Mouse (Mus musculus): ENCODE measurements at regions not wholly inside any gene's neighbourhood (a gene's known extent, or its start where the extent isn't known, plus 50 kb on each side); places are given as distances from the start of the nearest gene placed in this dataset.
A peak's percentile ranks its signal among the peaks of the same experiment; 100 is the strongest.
"Not testable (repeated sequence)": the region's sequence is repeated elsewhere in the genome, so short reads cannot be mapped to it uniquely, and the experiment has no call there.

DNA sequence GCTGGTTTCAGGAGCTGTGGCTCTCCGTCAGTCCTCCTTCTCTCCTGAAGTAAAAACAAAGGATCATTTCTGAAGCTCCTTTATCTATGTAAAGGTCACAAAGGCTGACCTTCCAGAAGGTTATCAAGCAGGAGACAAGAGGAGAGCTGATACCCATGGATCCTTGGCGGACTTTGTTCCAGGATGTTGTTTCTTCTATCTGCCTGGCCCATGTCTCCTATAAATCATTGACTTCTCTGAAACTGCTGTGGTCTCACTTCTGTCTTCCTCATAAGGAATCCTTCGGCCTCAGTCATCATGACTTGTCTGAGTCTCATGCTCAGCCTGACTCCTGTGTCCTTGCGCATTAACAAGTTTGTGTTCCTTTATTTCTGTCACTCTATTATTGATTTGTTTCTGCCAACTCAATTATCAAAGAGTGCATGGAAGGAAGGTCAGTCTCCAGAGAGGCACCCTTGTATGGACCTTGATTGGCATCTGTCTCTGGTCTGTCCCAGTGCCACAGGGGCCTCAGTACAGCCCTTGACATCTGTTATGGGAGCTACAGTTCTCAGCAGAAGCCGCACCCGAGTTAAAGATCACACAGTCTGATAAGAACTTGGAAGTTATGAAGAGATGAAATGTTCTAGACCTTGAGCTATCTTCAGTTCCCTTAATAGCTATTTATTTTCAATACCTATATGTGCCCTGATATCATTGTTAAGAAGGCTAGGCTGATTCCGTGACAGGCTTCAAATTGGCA lies 53.2 kb upstream of the Dazl start:
- no peak for DNase-seq

DNA sequence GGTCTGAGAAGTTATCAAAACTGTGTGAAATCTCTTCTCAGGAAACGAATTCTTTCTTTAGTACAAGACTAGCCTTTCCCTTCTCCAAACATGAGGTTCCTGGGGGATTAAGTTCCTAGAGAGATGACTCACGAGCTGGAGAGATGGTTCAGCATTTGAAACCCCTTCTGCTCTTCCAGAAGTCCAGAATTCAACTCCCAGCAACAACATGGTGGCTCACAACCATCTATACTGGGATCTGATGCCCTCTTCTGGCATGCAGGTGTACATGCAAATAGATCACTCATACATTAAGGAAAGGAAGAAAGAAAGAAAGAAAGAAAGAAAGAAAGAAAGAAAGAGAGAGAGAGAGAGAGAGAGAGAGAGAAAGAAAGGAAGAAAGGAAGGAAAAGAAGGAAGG lies 60.4 kb upstream of the Dazl start:
- not testable (repeated sequence) for DNase-seq

DNA sequence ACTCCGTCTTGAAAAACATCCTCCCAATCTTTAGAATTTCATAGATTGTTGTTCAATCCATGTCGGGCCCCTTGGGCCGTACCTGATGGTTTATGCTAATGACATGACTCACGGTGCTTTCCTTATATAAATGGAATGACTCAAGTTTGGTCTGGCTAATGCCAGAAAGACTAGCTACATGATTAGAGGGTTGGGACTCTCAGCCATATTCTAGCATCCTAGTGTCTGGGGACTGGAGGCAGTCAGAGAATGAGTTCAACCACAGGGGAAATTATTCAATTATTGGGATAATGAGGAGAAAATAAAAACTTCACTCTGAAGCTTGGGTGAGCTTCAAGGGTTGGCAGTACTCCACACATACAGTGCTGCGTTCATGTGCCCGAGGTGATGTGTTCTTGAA lies 60.9 kb upstream of the Dazl start:
- DNase-seq: no peak

DNA sequence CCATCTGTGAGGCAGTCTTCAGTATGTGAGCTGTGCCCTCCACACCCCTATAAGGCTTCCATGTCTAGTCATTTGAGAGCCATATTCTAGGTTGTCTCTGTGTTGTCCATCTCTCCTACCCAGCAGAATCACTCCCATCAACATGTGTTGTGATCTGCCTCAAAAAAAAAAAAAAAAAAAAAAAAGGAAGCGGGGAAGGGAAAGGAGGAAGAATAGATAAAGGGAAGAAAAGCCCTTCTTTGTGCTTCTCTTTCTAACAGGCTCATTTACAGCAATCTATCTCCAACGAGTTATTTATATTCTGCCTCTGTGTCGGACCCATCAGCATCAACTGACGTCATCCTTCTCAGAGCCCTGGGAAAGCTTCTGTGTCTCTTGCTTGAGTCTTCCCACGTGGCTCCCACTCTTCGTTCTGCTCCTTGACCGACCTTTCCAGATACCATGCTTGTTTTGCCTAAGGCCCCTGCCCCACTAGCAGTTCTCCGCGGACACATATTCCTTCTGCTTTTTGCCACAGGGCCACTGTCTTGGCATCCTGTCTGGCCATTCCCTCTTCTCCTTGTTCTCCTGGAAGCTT lies 68.3 kb upstream of the Dazl start:
- no peak for DNase-seq

DNA sequence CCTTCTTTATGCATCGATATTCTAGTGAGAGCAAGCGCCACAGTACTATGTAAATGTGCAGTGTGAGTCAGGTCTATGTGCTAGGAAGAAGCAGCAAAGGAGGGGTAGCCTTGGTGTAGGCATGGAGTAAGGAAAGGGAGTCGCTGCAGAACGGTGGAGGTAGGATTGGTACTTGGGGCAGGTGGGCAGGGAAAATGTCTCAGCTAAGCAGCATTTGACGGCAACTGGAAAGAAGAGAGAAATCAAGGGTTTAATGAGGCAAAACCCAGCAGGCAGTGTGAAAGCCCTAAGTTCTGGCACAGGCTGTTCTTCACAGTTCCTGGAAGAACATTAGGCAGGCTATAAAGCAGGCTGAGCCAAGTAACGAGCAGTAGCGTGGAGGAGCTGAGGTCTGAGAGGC lies 72.0 kb upstream of the Dazl start:
- DNase-seq: no peak

DNA sequence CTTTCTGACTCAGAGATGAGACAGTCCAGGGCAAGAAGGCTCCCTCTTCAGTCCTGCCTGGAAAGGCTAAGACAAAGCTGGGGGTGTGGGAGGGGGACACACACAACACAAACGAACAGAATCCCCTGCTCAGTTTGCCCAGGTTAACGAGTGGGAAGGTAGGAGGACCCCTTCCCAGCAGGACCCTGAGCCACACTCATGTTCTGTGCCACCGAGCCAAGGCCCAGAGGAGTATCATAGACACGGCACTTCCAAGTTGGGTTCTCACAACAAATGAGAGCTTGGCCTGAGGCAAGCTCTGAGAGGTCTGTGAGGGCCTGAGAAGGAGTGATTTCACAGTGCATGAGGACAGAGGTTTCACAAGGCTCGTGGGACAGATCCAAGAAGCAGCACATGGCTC lies 72.7 kb upstream of the Dazl start:
- no peak for DNase-seq

DNA sequence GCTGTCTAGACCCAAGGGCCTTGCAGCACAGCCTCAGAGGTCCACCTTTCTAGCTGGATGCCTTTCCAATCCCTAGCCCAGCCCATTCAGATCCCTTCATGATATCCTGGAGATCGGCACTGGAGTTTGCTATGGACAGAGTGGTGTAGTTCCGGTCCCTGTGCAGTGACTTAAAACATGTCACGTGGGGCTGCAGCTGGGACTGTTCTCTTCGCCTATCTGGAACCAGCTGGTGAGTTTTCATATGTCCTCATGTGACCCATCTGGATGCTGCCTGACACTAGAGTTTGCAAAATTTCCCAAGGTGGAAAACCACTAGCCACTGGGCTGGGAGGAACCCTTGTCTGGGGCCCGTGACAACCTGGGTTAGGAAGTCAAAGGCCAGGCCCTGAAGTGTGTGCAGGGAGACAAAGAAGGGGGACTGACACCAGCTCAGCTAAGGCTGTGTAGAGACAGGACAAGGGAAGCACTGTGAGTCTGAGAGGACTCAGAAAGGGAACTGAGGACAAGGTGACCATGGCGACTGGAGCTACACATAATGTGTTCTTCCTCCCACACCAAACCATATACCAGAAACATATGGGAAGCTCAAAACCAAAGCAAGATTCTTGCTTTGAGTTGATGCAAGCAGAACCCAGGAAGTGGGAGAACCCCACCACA lies 75.9 kb upstream of the Dazl start:
- peak; percentile 23 for DNase-seq

DNA sequence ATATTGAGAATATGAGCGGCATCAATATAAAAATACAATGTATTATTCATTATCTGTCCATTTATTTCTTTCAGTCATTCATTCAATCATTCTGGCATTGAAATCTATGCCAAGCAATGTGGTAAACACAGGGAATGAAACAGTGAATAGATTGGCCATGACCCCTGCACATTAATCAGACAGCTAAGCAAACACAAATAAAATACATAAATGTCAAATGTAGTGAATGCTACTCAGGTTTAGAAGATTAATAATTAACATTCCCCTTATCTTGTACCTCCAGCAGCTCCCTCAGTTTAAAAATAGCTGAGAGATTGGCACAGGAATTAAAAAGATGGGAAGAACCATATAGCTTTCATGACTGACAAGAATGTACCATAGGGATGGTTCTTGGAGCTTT lies 77.0 kb upstream of the Dazl start:
- no peak for DNase-seq

DNA sequence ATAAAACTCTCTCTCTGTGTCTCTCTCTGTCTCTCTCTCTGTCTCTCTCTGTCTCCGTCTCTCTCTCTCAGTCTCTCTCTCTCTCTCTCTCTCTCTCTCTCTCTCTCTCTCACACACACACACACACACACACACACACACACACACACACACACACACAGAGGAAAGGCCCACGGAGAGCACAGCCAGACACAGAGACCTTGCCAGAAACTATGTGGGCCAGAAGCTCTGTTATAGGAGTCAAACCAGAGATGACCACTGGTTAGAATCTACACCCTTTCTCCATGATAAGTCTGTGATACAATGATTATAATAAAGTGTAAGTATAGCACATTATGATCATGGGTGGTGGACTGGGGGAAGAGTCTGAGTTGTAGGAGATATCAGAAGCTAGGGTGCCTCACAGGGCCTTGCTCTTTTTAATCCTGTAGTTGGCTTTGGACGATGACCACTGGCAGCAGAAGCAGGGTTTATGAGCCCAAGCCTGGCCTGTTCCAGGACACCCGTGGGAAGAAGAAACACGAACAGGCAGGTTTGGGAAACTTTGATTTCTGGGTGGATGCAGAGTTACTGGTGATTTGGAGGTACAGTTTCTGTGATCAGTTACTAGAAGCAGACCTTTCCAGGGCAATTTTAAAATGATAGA lies 80.2 kb upstream of the Dazl start:
- no peak for DNase-seq

DNA sequence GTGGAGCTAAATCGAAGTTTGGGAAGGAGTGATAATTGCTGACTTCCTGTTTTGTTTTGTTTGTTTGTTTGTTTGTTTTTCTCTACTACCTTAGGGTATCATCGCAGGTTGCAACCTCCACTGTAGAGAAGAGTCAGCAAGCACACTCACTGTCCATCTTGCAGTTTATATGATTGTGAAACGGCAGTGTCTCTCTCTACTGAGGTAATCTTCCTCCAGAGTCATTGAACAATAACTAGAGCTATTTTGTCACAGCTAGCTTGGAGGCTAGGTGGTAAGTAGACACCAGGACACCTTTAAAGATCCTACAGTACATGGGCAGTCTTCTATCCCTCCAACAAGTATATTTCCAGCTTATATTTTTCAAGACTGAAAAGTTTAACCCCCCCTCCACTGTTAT lies 82.0 kb upstream of the Dazl start:
- no peak for DNase-seq

DNA sequence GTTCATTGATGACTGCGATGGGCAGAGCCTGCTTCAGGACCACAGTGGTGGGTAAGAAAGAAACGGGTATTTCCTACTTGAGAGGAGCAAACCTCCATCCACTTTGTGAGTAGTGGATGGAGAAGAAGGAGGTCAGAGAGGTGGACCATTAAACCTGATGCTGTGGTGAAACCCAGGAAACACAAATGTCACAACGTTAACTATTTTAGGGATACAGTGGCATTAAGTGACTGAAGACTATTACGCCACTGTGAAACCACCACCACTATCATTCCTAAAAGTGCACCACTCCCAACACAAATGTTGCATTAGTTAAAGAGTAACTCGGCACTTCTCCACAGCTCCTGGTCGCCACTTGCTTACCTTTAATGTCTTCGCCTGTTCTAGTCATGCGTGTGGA lies 83.3 kb upstream of the Dazl start:
- no peak for DNase-seq

DNA sequence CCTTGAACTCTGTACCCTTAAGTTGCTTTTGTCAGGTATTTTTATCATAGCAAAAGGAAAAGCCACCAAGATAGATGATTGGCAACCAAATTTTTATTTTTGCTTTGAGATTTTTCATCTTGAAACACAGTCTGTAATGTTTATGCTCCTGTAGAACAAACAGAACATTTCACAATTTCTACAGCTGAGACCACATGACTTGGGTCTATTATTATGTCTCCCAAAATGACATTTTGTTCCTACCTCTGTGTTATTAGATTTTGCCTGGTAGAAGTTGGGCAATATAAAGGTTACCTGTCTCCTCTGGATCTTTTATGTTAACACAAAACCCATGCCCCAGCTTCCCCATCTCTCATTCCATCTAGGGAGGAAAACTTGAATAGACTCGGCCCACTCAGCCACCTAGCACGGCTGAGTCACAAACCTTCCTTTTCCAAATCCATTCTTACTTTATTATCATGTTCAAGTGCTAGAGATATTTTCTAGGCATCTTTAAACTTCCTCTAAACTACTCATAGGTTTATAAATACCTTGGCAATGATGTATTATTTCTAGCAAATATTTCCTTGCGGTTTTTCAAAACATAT lies 84.8 kb upstream of the Dazl start:
- no peak for DNase-seq

DNA sequence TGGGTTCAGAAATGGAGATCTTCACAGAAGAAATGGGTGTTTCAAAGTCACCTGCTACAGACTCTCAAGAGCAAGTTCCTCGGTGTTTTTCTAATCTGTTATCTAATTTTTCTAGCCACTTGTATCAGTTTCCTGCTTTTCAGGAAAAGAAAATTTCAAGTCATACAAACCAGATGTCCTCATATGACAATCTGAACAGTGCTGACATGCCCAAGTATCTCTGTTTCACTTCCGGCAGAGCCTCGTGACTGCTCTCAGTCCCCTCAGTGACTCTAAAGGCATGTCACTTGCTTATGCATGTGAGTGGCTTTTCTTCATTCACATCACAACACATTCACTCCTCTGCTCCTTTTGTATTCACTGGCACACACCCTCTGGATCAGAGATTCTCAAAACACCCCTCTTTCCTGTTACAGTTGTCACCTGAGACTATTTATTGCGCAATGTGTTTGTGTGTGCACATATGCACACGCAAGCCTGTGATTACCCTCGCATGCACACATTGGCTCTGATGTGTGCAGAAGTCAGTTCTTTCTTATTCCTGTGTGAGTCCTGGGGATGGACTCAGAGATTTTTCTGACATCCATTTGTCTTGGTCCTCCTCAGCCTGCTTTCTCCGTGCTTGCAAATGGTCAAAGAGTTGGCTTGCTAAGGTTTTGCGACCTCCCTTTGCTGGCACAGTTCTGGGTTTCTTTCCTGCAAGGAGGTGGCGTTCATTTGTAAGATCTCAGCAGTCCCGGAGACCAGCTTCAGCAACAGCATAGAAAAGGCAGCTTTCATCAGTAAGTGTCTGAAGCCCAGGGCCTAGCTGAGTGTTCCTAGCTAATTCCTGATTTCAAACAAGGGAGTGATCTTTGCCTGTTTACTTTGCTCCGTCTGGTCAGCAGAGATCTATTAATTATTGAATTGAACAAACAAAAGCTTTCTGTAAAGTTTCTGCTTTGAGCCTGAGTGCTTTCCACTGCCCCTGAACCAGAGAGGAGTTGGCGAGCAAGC lies 95.6 kb upstream of the Dazl start:
- no peak for DNase-seq

DNA sequence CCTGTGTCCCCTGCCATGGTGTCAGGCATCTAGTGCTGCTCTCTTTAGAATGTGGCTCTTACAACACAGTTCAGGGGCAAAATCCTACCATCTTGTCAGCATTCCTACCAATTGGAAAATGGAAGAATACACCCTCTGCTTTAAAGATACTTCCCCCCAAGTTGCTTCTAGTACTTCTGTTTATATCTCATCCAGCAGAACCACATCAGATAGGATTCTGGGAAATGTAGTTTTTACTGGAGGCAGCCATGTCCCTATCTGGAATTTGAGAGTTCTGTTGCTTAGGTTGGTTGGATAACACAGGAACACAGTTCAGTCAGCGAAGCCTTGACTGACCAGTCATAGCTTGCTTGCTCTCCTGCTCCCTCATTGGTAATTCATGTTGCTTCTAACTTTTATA lies 96.7 kb upstream of the Dazl start:
- DNase-seq: no peak

DNA sequence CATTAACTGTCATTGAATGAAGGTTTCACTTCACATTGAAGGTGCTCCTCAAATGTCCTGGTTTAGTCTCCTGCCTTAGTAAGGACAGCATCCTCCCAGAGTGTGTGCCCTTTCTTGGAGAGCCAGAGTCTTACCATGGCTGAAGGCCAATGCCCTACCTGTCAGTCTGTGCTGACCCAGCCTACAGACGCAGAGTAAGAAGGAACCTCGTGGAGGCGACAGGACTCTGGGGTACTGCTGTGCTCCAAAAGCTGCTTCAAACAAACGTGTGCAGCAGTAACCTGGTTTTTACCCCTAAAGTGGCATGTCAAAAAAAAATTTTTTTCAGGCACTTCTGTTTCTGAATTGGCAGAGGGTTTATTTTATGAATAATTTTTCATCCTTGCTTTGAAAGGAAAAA lies 97.8 kb upstream of the Dazl start:
- no peak for DNase-seq

DNA sequence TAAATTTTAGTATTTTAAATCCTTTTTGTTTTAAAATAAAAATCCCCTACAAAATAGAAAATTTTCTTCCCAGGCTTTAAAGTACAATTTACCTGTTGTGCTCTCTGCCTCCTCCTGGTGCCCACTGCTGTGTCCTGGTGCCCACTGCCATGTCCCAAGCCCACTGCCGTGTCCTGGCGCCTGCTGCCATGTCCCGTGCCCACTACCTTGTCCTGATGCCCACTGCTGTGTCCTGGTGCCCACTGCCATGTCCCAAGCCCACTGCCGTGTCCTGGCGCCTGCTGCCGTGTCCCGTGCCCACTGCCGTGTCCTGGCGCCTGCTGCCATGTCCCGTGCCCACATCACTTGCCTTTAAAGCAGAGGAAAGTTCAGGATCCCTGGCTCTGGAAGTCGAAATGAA lies 98.6 kb upstream of the Dazl start:
- no peak for DNase-seq

DNA sequence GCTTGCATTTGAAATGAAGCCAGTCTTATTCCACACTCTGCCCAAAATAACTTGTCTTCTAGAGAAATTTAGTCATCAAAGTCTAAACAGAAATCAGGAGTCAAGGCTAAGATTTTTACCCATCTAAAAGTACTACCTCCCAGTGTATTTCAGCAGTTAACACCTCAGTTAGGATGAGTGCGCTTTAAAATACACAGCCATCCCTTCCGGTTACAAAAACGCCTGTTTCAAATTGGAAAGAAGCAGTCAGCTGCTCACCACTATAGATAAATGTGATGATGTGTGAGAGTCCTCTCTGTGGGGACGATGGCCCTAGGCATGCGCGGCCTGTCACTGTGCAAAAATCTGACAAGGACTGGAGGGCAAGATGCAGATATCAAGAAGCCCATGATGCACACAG lies 99.0 kb upstream of the Dazl start:
- DNase-seq: no peak

DNA sequence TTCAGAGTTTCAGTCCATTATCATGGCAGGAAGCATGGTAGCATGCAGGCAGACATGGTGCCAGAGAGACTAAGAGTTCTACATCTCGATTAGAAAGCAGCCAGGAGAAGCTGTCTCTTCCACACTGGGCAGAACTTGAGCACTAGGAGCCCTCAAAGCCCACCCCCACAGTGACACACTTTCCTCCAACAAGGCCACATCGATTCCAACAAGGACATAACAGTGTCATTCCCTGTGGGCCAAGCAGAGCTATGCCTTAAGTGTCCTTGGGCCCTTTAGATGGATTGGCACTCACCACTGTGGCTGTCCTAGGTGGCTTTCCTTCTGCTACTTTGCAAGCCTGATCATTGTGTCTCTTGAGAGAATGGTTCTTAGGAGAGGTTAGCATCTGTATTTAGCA lies 99.5 kb upstream of the Dazl start:
- no peak for DNase-seq

DNA sequence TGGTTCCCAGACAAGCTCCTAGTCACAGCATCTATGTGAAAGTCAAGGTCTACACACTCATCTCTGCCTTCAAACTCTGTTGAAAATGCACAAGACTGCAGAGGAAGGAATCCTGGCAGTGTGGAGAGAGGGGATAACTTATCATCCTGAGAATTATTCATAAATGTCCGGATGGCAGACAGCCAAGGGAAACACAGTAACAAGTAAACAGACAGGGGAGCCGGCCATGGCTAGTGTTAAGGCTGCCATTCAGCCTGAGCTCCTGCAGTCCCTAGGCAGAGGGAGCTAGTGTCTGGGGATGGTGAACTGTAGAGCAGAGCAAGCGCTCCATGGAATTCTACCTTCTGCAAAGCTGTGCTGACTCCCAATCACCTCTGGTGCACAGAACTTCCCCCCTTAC lies 100.3 kb upstream of the Dazl start:
- DNase-seq: peak; percentile 53

DNA sequence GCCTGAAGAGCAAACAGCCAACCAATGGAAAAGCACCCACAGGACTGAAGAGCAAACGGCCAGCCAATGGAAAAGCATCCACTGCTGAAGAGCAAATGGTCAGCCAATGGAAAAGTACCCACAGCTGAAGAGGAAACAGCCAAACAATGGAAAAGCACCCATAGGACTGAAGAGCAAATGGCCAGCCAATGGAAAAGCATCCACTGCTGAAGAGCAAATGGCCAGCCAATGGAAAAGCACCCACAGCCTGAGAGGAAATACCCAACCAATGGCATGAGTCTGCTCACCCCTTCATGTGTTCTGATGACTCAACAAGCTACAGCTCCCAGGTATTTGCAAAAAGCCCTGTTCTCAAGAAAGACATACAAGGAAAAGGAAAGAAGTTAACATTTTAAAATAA lies 101.4 kb upstream of the Dazl start:
- DNase-seq: no peak

DNA sequence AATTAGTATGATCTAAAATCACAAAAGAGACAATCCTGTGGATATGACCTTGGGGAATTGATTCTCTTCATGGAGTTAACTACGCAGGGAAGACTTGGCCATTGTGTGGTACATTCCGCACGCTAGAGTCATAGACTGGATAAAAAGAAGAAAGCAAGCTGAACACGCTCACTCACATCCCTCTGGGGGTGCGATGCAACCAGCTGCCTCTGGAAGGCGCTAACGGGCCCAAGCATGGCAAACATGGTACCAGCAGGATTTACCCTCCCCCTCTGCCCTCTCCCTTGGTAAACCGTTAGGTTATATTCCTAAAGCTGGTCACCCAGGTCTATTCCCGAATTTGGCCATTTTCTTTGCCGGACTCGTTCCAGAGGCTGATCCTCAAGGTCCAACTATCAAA lies 102.2 kb upstream of the Dazl start:
- no peak for DNase-seq

DNA sequence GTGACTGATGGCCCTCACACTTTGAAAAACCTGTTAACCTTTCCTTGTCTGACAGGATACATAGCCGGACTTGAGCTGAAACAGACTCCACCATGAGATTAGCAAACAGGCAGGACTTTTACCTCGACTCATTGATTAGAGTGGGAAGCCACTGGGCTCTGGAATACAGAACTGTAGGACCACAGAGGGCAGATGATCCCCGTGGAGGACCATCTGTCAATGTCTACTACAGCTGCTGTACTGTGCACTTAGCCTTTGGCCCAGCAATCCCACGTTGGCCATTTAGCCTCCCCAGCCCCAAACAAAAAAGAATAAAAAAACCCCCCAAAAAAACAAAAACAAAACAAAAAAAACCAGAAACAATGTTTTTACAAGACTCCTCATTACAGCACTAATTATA lies 103.9 kb upstream of the Dazl start:
- DNase-seq: no peak
